33 mouse cellular contexts compared by ENCODE assay signal in the genomic region with DNA sequence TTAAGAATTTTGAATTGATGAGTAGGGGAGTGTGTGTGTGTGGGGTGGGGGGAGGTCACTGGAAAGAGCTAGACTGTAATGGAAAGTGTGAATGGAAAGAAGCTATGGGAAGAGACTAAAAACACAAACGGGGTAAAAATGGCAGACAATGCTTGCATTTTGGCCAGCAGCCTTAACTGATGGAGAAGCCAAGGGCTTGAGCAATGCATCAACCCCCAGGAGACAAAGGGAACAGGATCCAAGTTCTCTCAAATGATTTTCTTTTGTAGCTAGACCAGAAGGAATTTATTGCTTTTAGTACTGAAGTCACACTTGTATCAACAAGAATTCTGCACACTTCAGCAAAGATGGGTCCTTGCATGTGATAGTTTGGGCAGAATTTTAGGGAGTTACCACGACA.
DNase-seq lines count a peak whose midpoint lies in the region; ATAC-seq and TF ChIP-seq lines count a peak whose summit lies in the region.
"Had no signal": no experiment of that assay in that cellular context is flagged by ENCODE, and none has a peak within 500 bp of the region (broad histone marks: within the 10 kb centered on the region; RNA-seq: fewer than 3 reads in every experiment).

No protein-coding gene starts in this region.

- no peak for TF ChIP-seq EP300 in liver, postnatal 0 days (IDR thresholded peaks at IDR 0.05; ENCODE audit: low read depth)

- ATAC-seq in heart, embryonic 11.5 days (replicated peaks; ENCODE audit: insufficient number of reproducible peaks, low FRiP score, low TSS enrichment) = no peak
- ATAC-seq in liver, postnatal 0 days = no peak
- ATAC-seq in midbrain, embryonic 15.5 days (replicated peaks) = no peak
- ATAC-seq: CD4-positive, CD25-positive, alpha-beta regulatory T cell, adult 4 months; forebrain, postnatal 0 days; inflammation-experienced regulatory T-cells, adult 6 months; midbrain, embryonic 13.5 days had no signal

- no peaks in the 10 kb centered on the region for H3K9me3 ChIP-seq in heart, embryonic 11.5 days (replicated peaks; ENCODE audit: control insufficient read depth, low read length)
- no peaks in the 10 kb centered on the region for H3K9me3 ChIP-seq in liver, postnatal 0 days (ENCODE audit: low read length)
- no peaks in the 10 kb centered on the region for H3K9me3 ChIP-seq in midbrain, embryonic 15.5 days
- H3K9me3 ChIP-seq: embryonic facial prominence, embryonic 13.5 days; forebrain, embryonic 12.5 days; heart, embryonic 13.5 days; hindbrain, embryonic 10.5 days; hindbrain, embryonic 15.5 days; kidney, embryonic 15.5 days; limb, embryonic 13.5 days; liver, embryonic 13.5 days; midbrain, embryonic 13.5 days; neural tube, embryonic 15.5 days had no signal

- H3K4me1 ChIP-seq in heart, embryonic 11.5 days (ENCODE audit: control insufficient read depth, insufficient read depth, low read length) = peaks cover 30% of the 10 kb centered on the region
- H3K4me1 ChIP-seq in liver, postnatal 0 days (ENCODE audit: insufficient read depth) = no peaks in the 10 kb centered on the region
- peaks cover 14% of the 10 kb centered on the region for H3K4me1 ChIP-seq in midbrain, embryonic 15.5 days
- H3K4me1 ChIP-seq: liver, embryonic 13.5 days had no signal

- H3K27ac ChIP-seq in heart, embryonic 11.5 days (ENCODE audit: low read depth, low read length) = no peak overlapping the region
- no peak overlapping the region for H3K27ac ChIP-seq in liver, postnatal 0 days (ENCODE audit: low read depth)
- H3K27ac ChIP-seq in midbrain, embryonic 15.5 days = no peak overlapping the region
- H3K27ac ChIP-seq: embryonic facial prominence, embryonic 13.5 days; forebrain, embryonic 12.5 days; heart, embryonic 13.5 days; hindbrain, embryonic 10.5 days; hindbrain, embryonic 15.5 days; kidney, embryonic 15.5 days; limb, embryonic 13.5 days; liver, embryonic 13.5 days; macrophage; midbrain, embryonic 13.5 days; neural tube, embryonic 15.5 days; stomach, postnatal 0 days had no signal

- no peak for TF ChIP-seq CTCF in liver, postnatal 0 days (IDR thresholded peaks at IDR 0.05; ENCODE audit: low read depth)

- no peaks in the 10 kb centered on the region for H3K27me3 ChIP-seq in heart, embryonic 11.5 days (ENCODE audit: control insufficient read depth, insufficient read depth, low read length)
- no peaks in the 10 kb centered on the region for H3K27me3 ChIP-seq in liver, postnatal 0 days (ENCODE audit: insufficient read depth, low read length)
- no peaks in the 10 kb centered on the region; the same call in 1 of the 2 replicates for H3K27me3 ChIP-seq in midbrain, embryonic 15.5 days (replicated peaks)
- H3K27me3 ChIP-seq: embryonic facial prominence, embryonic 13.5 days; forebrain, embryonic 12.5 days; heart, embryonic 13.5 days; hindbrain, embryonic 15.5 days; kidney, embryonic 15.5 days; liver, embryonic 13.5 days; midbrain, embryonic 13.5 days; neural tube, embryonic 15.5 days had no signal

- H3K4me3 ChIP-seq in heart, embryonic 11.5 days (ENCODE audit: low read depth, low read length) = no peak overlapping the region
- no peak overlapping the region for H3K4me3 ChIP-seq in liver, postnatal 0 days (ENCODE audit: low read depth, low read length)
- H3K4me3 ChIP-seq in midbrain, embryonic 15.5 days = no peak overlapping the region
- H3K4me3 ChIP-seq: embryonic facial prominence, embryonic 13.5 days; erythroblast, embryonic 14.5 days; forebrain, embryonic 12.5 days; heart, embryonic 13.5 days; hindbrain, embryonic 10.5 days; hindbrain, embryonic 15.5 days; kidney, embryonic 15.5 days; limb, embryonic 13.5 days; liver, embryonic 13.5 days; midbrain, embryonic 13.5 days; neural tube, embryonic 15.5 days had no signal

- peak; percentile 68 for DNase-seq in gastrocnemius, adult 18-20 months (ENCODE audit: low spot score)
- DNase-seq in gastrocnemius, postnatal 25 days = no peak
- peak; percentile 58 for DNase-seq in heart, adult 8-10 months (ENCODE audit: low spot score)
- DNase-seq in fibroblast of lung, adult 2 months (ENCODE audit: low read depth) = peak; percentile 56
- no peak for DNase-seq in liver, postnatal 0 days
- DNase-seq: adrenal gland, adult 8-10 months; cerebellum, adult 11-12 months; cerebellum, adult 9-11 months; forebrain, postnatal 0 days; kidney, adult 11 months; kidney, postnatal 25 days; liver, embryonic 13.5 days; lung, adult 2 months; lung, postnatal 10 days; right cerebral cortex, adult 18-20 months; thymus, adult 18-20 months; thymus, postnatal 36 days had no signal

- WGBS in heart, embryonic 11.5 days (ENCODE audit: insufficient replicate concordance) = 78% methylated on average over 2 of the region's 2 CpGs
- WGBS in liver, postnatal 0 days (ENCODE audit: insufficient replicate concordance) = 68% methylated on average over 2 of the region's 2 CpGs
- 83% methylated on average over 2 of the region's 2 CpGs for WGBS in midbrain, embryonic 15.5 days

- H3K4me2 ChIP-seq in heart, embryonic 11.5 days = no peak overlapping the region
- no peak overlapping the region for H3K4me2 ChIP-seq in liver, postnatal 0 days (ENCODE audit: low read depth, low read length)
- H3K4me2 ChIP-seq in midbrain, embryonic 15.5 days = no peak overlapping the region
- H3K4me2 ChIP-seq: embryonic facial prominence, embryonic 13.5 days; forebrain, embryonic 12.5 days; heart, embryonic 13.5 days; hindbrain, embryonic 15.5 days; kidney, embryonic 15.5 days; limb, embryonic 13.5 days; liver, embryonic 13.5 days; midbrain, embryonic 13.5 days; neural tube, embryonic 15.5 days had no signal

- no peaks in the 10 kb centered on the region for H3K36me3 ChIP-seq in heart, embryonic 11.5 days (ENCODE audit: control insufficient read depth, insufficient read depth, low read length)
- H3K36me3 ChIP-seq in liver, postnatal 0 days (replicated peaks; ENCODE audit: insufficient read depth, low read length) = no peaks in the 10 kb centered on the region
- H3K36me3 ChIP-seq in midbrain, embryonic 15.5 days (replicated peaks) = no peaks in the 10 kb centered on the region
- H3K36me3 ChIP-seq: embryonic facial prominence, embryonic 13.5 days; forebrain, embryonic 12.5 days; heart, embryonic 13.5 days; hindbrain, embryonic 10.5 days; hindbrain, embryonic 15.5 days; kidney, embryonic 15.5 days; limb, embryonic 13.5 days; liver, embryonic 13.5 days; midbrain, embryonic 13.5 days; neural tube, embryonic 15.5 days had no signal

- H3K9ac ChIP-seq in heart, embryonic 11.5 days (ENCODE audit: low read depth, low read length) = no peak overlapping the region
- H3K9ac ChIP-seq in liver, postnatal 0 days (replicated peaks) = no peak overlapping the region
- no peak overlapping the region for H3K9ac ChIP-seq in midbrain, embryonic 15.5 days
- H3K9ac ChIP-seq: embryonic facial prominence, embryonic 13.5 days; forebrain, embryonic 12.5 days; forebrain, postnatal 0 days; heart, embryonic 13.5 days; hindbrain, embryonic 15.5 days; kidney, embryonic 15.5 days; limb, embryonic 13.5 days; liver, embryonic 13.5 days; midbrain, embryonic 13.5 days; neural tube, embryonic 15.5 days had no signal

Comparison
In these comparisons a context has a peak if more than half of its experiments do, and no peak if none do; other contexts are left out.
1. DNase-seq: peak in gastrocnemius, adult 18-20 months (single experiment), heart, adult 8-10 months (single experiment) and fibroblast of lung, adult 2 months (single experiment); none in gastrocnemius, postnatal 25 days (single experiment) and liver, postnatal 0 days (single experiment).